Mouse (Mus musculus) forebrain, embryonic 11.5 days (tissue): ENCODE data around the gene Pnpla2. TPM values are rescaled to one million over a fixed set of nuclear protein-coding genes. Genes with fewer than 3 reads are reported as not detected.

Experiments used
- ATAC-seq: fragments of 200-750 bp; cut with Nextera tagmentation; replicated peaks from 2 replicates; pipeline ENCODE4 v1.8.0; 2017; ENCODE audit warnings: moderate TSS enrichment; ENCODE audit not compliant: low FRiP score
- DNase-seq: peaks from one replicate; pipeline ENCODE4 v3.0.0-alpha.2; 2017; ENCODE audit warnings: low spot score
- H3K27ac ChIP-seq: fragments of 300-500 bp; sonication (generic); 2 replicates; pipeline ENCODE4 v1.5.1; 2014; ENCODE audit warnings: low read depth, low read length
- H3K27me3 ChIP-seq: fragments of 300-500 bp; sonication (generic); 2 replicates; pipeline ENCODE4 v1.6.1; 2014; ENCODE audit warnings: mild to moderate bottlenecking, low read length, mixed read lengths; ENCODE audit not compliant: control insufficient read depth, insufficient read depth
- H3K36me3 ChIP-seq: fragments of 300-500 bp; sonication (generic); 2 replicates; pipeline ENCODE4 v1.6.1; 2014; ENCODE audit warnings: mild to moderate bottlenecking, low read length, moderate library complexity, mixed read lengths; ENCODE audit not compliant: control insufficient read depth, insufficient read depth
- H3K4me1 ChIP-seq: fragments of 300-500 bp; sonication (generic); replicated peaks from 2 replicates; pipeline ENCODE4 v1.6.1; 2014; ENCODE audit warnings: low read length, mixed read lengths; ENCODE audit not compliant: control insufficient read depth, insufficient read depth
- H3K4me2 ChIP-seq: fragments of 300-500 bp; sonication (generic); 2 replicates; pipeline ENCODE4 v1.6.1; 2014; ENCODE audit warnings: low read depth, mild to moderate bottlenecking, low read length, moderate library complexity, mixed read lengths; ENCODE audit not compliant: severe bottlenecking
- H3K4me3 ChIP-seq: fragments of 300-500 bp; sonication (generic); 2 replicates; pipeline ENCODE4 v1.5.1; 2014; ENCODE audit warnings: low read depth, low read length
- H3K9ac ChIP-seq: fragments of 300-500 bp; sonication (generic); 2 replicates; pipeline ENCODE4 v1.6.1; 2014; ENCODE audit warnings: low read length
- H3K9me3 ChIP-seq: fragments of 300-500 bp; sonication (generic); 2 replicates; pipeline ENCODE4 v1.6.1; 2016; ENCODE audit warnings: low read length, mixed read lengths; ENCODE audit not compliant: control insufficient read depth
- WGBS: fragments of 180-500 bp; shearing (Covaris S2); extraction: QIAGEN DNeasy Blood & Tissue Kit; methylation state at CpG from one replicate; pipeline ENCODE4 v1.1.7; 2014; 5-methylcytosine and 5-hydroxymethylcytosine counted together
- polyA plus RNA-seq: library from polyadenylated mRNA; unstranded; fragments of >200 nt; fragmentation: Nextera tagmentation; extraction: Ambion mirVana; gene quantifications from 2 replicates; pipeline ENCODE4 v1.2.1, GENCODE M21; 2014

Pnpla2 gene
- polyA plus RNA-seq, 1 experiment from 2014 or later = 16.9 TPM

DNA sequence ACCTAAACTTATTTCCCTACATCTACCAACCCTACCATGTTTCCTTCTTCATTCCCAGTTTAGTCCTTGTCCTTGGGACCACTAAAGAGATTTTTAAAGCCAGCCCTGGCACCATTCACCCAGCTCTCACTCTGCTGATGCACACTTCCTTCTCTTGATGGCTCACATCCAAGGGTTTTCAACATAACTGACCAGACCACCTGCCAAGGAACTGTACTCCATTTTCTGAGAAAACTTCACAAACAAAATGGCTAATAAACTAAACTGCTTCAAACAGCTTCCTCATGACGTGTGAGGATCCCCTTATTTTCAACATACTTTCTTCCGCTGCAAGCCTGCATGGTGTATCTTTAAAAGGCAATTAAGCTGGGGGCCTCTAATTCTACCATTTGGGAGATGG is 1.4 kb upstream of the Pnpla2 start:
- DNase-seq (no peak), ATAC-seq (no peak)
- H3K4me1 ChIP-seq = peaks cover 9% of the 10 kb centered on the region
- 78% methylated on average over 2 of the region's 2 CpGs for WGBS
- no peak overlapping the region for H3K27ac ChIP-seq
- no peak overlapping the region for H3K4me3 ChIP-seq
- H3K36me3 ChIP-seq = peaks cover 3% of the 10 kb centered on the region; the same call in 1 of the 2 replicates
- H3K9me3 ChIP-seq = no peaks in the 10 kb centered on the region
- no peak overlapping the region for H3K4me2 ChIP-seq
- no peak overlapping the region for H3K9ac ChIP-seq
- H3K27me3 ChIP-seq = no peaks in the 10 kb centered on the region

DNA sequence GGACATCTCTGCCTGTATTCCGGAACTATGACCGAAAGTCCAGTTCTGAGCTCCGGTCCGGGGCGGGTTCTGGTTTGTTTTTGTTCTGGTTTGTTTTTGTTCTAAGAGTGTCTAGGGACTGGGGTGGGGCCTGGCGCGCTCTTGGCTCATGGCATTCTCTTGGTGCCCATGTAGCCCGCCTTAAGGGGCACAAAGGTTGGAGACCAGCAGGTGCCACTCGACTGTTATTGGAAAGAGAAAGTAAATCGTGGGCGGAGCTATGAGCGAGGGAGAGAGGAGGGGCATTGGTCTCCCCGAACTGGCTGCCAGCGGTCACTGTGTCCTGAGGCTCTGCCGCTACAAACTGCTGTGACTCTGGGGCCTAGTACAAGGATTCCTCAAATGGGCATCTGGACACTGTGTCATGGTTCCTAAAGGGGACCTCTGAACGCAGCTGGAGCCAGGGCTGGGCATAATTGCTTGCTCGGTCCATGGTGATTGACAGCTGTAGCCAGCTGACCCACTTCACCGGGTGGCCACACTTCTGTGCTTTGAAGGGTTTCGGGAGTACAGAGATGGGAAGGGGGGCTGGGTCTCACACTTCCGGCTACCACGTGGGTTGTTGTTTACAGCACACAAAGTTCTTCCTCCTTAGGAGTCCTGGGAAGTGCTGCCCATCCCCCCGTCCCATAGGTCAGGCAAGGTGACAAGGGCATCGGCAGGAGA is 764 bp downstream of the Pnpla2 start:
- Histone ChIP-seq H3K9ac (peak overlapping the region; percentile 46), H3K27me3 (peaks cover 4% of the 10 kb centered on the region), H3K27ac (no peak overlapping the region), H3K4me3 (peak overlapping the region; percentile 53), H3K4me2 (peak overlapping the region; percentile 88), H3K36me3 (peaks cover 3% of the 10 kb centered on the region; the same call in 1 of the 2 replicates), H3K9me3 (no peaks in the 10 kb centered on the region), H3K4me1 (peaks cover 8% of the 10 kb centered on the region)
- ATAC-seq = peak; percentile 55
- no peak for DNase-seq
- 3% methylated on average over 23 of the region's 23 CpGs for WGBS

DNA sequence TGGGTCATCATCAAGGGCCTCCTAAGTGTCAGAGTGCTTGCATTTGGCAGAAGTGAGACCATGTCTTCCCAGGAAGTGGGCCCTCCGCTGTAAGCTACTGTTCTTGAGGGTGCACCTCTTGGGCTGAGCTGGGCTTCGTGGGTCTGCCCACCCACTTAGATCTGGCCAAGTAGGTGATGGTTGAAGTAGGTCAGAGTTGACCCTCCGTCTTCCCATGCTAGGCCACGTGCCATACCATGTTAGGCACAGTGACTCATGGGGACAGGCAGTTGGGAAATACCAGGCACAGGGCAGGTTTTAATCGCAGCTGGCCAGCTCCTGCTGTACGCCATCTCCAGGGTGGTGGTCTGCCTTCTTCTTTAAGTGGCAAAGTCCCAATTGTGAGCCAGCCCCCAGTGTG is 1.7 kb downstream of the Pnpla2 start:
- no peak overlapping the region for H3K4me3 ChIP-seq
- WGBS = 89% methylated on average over 6 of the region's 6 CpGs
- H3K27me3 ChIP-seq = peaks cover 13% of the 10 kb centered on the region
- H3K36me3 ChIP-seq = peaks cover 3% of the 10 kb centered on the region; the same call in 1 of the 2 replicates
- DNase-seq = no peak
- no peaks in the 10 kb centered on the region for H3K9me3 ChIP-seq
- peaks cover 11% of the 10 kb centered on the region for H3K4me1 ChIP-seq
- no peak overlapping the region for H3K27ac ChIP-seq
- no peak for ATAC-seq
- H3K4me2 ChIP-seq = no peak overlapping the region
- H3K9ac ChIP-seq = no peak overlapping the region

DNA sequence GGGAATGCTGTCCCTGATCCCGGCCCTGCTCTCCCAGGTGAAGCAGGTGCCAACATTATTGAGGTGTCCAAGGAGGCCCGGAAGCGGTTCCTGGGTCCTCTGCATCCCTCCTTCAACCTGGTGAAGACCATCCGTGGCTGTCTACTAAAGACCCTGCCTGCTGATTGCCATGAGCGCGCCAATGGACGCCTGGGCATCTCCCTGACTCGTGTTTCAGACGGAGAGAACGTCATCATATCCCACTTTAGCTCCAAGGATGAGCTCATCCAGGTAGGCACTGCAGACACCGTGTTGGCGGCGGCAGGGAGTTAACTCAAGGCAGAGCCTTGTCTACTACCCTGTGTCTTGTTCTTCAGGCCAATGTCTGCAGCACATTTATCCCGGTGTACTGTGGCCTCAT is 2.2 kb downstream of the Pnpla2 start:
- 94% methylated on average over 14 of the region's 14 CpGs for WGBS
- DNase-seq (no peak), ATAC-seq (no peak)
- Histone ChIP-seq H3K27ac (no peak overlapping the region), H3K4me1 (peaks cover 15% of the 10 kb centered on the region), H3K4me3 (no peak overlapping the region), H3K36me3 (no peaks in the 10 kb centered on the region; the same call in 1 of the 2 replicates), H3K9me3 (no peaks in the 10 kb centered on the region), H3K27me3 (peaks cover 18% of the 10 kb centered on the region), H3K9ac (no peak overlapping the region), H3K4me2 (no peak overlapping the region)

DNA sequence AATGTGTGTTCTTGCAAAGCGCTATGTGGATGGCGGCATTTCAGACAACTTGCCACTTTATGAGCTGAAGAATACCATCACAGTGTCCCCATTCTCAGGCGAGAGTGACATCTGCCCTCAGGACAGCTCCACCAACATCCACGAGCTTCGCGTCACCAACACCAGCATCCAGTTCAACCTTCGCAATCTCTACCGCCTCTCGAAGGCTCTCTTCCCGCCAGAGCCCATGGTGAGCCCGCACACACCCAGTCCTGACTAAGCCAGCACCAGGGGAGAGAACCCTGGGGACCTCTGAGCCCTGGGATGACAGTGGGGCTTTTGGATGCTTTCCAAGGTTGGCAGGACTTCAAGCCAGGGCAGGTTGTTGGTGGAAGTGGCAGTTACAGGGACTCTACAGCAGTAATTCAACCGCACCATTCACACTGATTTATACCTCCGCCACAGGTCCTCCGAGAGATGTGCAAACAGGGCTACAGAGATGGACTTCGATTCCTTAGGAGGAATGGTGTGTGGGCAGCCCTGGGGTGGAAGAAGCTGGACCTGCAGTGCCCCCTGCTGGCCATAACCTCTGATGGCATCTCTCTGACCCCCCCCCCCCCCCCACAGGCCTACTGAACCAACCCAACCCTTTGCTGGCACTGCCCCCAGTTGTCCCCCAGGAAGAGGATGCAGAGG is 3.1 kb downstream of the Pnpla2 start:
- peaks cover 27% of the 10 kb centered on the region for H3K27me3 ChIP-seq

DNA sequence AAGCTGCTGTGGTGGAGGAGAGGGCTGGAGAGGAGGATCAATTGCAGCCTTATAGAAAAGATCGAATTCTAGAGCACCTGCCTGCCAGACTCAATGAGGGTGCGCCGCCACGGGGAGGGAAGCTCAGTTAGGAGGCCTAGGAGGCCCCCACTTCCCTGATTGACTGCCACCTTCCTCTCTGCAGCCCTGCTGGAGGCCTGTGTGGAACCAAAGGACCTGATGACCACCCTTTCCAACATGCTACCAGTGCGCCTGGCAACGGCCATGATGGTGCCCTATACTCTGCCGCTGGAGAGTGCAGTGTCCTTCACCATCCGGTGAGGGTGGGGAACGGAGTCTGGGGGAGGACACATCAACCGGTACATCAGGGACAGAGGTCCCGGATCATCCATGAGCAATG is 3.7 kb downstream of the Pnpla2 start:
- Histone ChIP-seq H3K27me3 (peaks cover 33% of the 10 kb centered on the region), H3K9ac (no peak overlapping the region), H3K4me1 (peaks cover 15% of the 10 kb centered on the region), H3K9me3 (no peaks in the 10 kb centered on the region), H3K4me2 (no peak overlapping the region), H3K27ac (no peak overlapping the region), H3K36me3 (no peaks in the 10 kb centered on the region), H3K4me3 (no peak overlapping the region)
- WGBS = 89% methylated on average over 11 of the region's 11 CpGs
- DNase-seq = no peak
- no peak for ATAC-seq

More for the DNA sequence above, 3.1 kb downstream of the Pnpla2 start:
- no peak overlapping the region for H3K4me3 ChIP-seq
- WGBS = 75% methylated on average over 15 of the region's 15 CpGs
- H3K36me3 ChIP-seq = no peaks in the 10 kb centered on the region
- no peak for ATAC-seq
- H3K9me3 ChIP-seq = no peaks in the 10 kb centered on the region
- H3K4me2 ChIP-seq = no peak overlapping the region
- H3K9ac ChIP-seq = no peak overlapping the region
- no peak overlapping the region for H3K27ac ChIP-seq
- DNase-seq = peak; percentile 79
- H3K4me1 ChIP-seq = peaks cover 15% of the 10 kb centered on the region

DNA sequence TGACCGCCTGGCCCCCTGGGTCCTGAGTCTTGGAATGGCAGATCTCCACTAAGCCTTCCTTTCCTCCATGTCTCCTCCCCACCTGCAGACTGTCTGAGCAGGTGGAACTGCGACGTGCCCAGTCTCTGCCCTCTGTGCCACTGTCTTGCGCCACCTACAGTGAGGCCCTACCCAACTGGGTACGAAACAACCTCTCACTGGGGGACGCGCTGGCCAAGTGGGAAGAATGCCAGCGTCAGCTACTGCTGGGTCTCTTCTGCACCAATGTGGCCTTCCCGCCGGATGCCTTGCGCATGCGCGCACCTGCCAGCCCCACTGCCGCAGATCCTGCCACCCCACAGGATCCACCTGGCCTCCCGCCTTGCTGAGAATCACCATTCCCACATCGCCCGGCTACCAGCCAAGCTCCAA is 4.3 kb downstream of the Pnpla2 start:
- Histone ChIP-seq H3K4me2 (no peak overlapping the region), H3K4me1 (peaks cover 15% of the 10 kb centered on the region), H3K36me3 (no peaks in the 10 kb centered on the region), H3K9ac (no peak overlapping the region), H3K9me3 (no peaks in the 10 kb centered on the region), H3K27ac (no peak overlapping the region), H3K4me3 (no peak overlapping the region), H3K27me3 (peaks cover 39% of the 10 kb centered on the region)
- DNase-seq = no peak
- 90% methylated on average over 17 of the region's 17 CpGs for WGBS
- no peak for ATAC-seq

DNA sequence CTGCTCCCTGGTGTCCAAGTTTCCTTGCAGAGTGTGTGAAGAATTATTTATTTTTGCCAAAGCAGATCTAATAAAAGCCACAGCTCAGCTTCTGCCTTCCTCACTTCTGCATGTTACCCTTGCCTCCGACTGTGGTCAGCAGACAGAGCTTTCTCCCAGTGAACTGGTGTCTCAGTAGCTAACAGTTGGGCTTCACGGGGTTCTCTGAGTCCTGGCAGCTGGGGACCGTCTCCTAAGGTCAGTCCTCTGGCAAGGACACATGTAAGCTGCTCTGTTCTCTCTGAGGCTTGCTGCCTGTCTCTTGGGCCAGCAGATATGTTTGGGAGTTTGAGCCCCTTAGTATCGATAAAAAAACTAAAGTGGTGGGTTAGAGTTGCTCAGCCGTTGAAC is 5.0 kb downstream of the Pnpla2 start:
- ATAC-seq = no peak
- no peaks in the 10 kb centered on the region for H3K9me3 ChIP-seq
- H3K9ac ChIP-seq = no peak overlapping the region
- H3K4me1 ChIP-seq = peaks cover 17% of the 10 kb centered on the region
- no peaks in the 10 kb centered on the region for H3K36me3 ChIP-seq
- peaks cover 46% of the 10 kb centered on the region for H3K27me3 ChIP-seq
- H3K4me2 ChIP-seq = no peak overlapping the region
- no peak overlapping the region for H3K27ac ChIP-seq
- WGBS = 81% methylated on average over 5 of the region's 5 CpGs
- no peak for DNase-seq
- no peak overlapping the region for H3K4me3 ChIP-seq
